Mouse (Mus musculus): ENCODE measurements around the gene Sugp1. TPM values are rescaled to one million over a fixed set of nuclear protein-coding genes. Genes with fewer than 3 reads are reported as not detected.
A peak's percentile ranks its signal among the peaks of the same experiment; 100 is the strongest.
"Not testable (repeated sequence)": the region's sequence is repeated elsewhere in the genome, so short reads cannot be mapped to it uniquely, and the experiment has no call there.

Sugp1 gene
- polyA plus RNA-seq, 1 experiment: 34.5 TPM

DNA sequence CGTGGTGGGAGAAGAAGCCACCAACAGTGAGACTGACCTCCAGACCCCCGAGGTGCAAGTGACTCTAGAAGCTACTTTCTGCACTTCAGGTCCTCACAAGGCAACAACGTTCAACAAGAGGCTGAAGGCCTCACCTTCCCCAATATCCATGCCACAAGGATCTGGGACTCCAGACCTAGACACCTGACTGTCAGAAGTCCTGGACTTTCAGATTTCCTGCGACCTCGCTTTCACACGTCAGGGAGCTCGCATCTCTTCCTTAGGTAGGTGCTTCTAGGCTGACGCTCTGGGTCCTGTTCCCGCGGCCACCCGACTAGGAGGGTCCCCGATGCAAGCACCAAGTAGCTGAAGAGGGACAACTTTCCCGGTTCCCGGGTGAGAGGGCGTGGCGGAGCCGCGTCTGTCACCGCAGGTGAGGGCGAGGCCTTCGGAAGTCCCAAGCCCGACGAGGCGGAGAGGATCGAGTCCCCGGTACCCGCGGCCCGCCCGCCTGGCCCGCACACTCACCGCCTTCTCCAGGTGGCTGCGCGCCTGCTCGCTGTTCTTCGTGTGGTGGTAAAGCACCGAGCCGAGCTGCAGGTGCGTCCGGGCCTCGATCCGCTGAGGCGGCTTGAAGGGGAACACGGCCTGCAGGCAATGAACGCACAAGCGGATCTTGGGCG, 597 bp upstream of the Sugp1 start:
- peak overlapping the region; percentile 65 for H3K4me3 ChIP-seq (ENCODE audit: insufficient read depth, low read length)
- H3K4me1 ChIP-seq (ENCODE audit: control insufficient read depth, insufficient read depth, low read length): peaks cover 10% of the 10 kb centered on the region
- H3K27ac ChIP-seq (ENCODE audit: insufficient read depth, low read length): peak overlapping the region; percentile 30; the same call in 1 of the 2 replicates
- TF ChIP-seq CTCF (IDR thresholded peaks at IDR 0.05; ENCODE audit: extremely low read depth, insufficient read depth, low read length) (no peak), POLR2A (IDR thresholded peaks at IDR 0.05; ENCODE audit: extremely low read depth, insufficient read depth, low read length) (no peak)

DNA sequence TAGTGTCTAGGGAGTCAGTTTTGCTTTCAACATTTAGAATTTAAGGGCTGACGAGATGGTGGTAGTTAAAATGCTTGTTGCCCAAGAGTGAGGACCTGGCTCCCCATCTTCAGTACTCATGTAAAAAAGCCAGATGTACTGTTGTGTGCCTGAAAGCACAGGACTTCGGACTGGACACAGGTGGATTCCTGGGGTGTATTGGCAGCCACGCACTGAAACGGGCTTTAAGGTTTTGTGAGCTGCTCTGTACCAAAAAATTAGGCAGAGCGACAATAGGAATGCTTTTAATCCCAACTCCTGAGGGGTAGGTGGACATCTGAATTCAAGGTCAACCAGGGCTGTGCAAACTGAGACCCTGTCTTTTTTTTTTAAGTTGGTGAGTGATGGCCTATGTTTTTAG, 1.4 kb downstream of the Sugp1 start:
- no peak overlapping the region for H3K27ac ChIP-seq (ENCODE audit: insufficient read depth, low read length)
- TF ChIP-seq POLR2A (IDR thresholded peaks at IDR 0.05; ENCODE audit: extremely low read depth, insufficient read depth, low read length) (no peak), CTCF (IDR thresholded peaks at IDR 0.05; ENCODE audit: extremely low read depth, insufficient read depth, low read length) (no peak)
- peaks cover 10% of the 10 kb centered on the region for H3K4me1 ChIP-seq (ENCODE audit: control insufficient read depth, insufficient read depth, low read length)
- peak overlapping the region; percentile 65; the same call in 1 of the 2 replicates for H3K4me3 ChIP-seq (ENCODE audit: insufficient read depth, low read length)

DNA sequence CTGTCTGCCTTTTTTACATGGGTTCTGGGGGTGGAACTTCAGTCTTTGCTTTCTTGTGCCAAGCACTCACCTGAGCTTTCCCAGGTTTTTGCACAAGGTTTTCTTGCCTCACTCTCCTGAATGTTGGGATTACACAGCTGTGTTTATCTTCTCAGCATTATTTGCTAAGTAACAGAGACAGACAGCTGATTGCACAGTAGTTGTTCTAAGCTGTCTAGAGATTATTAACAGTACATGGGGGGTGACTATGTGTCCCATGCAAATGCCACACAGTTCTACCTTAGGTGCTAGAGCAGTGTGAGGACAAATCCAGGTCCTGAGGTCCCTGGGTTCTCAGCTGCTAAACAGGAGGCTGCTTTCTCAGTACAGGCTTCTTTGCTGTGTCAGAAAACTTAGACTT, 7.0 kb downstream of the Sugp1 start:
- Histone ChIP-seq H3K27ac (ENCODE audit: insufficient read depth, low read length) (no peak overlapping the region), H3K4me3 (ENCODE audit: insufficient read depth, low read length) (no peak overlapping the region), H3K4me1 (ENCODE audit: control insufficient read depth, insufficient read depth, low read length) (no peaks in the 10 kb centered on the region)
- TF ChIP-seq POLR2A (IDR thresholded peaks at IDR 0.05; ENCODE audit: extremely low read depth, insufficient read depth, low read length): no peak
- TF ChIP-seq CTCF (IDR thresholded peaks at IDR 0.05; ENCODE audit: extremely low read depth, insufficient read depth, low read length): no peak

DNA sequence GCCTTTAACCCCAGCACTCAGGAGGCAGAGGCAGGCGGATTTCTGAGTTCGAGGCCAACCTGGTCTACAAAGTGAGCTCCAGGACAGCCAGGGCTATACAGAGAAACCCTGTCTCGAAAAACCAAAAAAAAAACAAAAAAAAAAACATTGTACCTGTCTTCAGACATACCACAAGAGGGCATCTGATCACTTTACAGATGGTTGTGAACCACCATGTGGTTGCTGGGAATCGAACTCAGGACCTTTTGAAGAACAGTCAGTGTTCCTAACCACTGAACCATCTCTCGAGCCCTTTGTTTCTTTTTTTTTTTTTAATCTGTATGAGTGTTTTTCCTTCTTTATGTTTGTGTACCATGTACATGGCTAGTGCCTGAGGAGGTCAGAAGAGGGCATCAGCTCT, 7.8 kb downstream of the Sugp1 start:
- not testable (repeated sequence) for H3K27ac ChIP-seq (ENCODE audit: insufficient read depth, low read length); H3K4me3 ChIP-seq (ENCODE audit: insufficient read depth, low read length); H3K4me1 ChIP-seq (ENCODE audit: control insufficient read depth, insufficient read depth, low read length)

DNA sequence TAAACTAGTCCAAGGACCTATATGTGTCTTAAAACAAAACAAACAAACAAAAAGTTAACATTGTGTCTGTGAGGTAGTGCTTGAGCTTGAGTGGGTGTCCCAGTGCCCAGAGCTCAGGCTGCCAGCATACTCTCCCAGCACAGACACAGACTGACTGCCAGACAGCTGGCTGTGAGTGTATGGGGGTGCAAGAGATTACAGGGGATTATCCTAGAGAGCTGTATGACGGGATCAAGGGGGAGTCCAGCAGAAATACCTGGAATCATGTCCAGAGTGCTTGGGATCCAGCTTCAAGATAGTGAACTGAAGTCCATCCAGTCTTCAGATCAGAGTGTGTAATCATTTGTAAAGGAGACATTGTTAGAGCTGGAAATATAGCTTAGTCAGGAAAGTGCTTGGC, 15.1 kb downstream of the Sugp1 start:
- no peak overlapping the region for H3K27ac ChIP-seq (ENCODE audit: insufficient read depth, low read length)
- no peak overlapping the region for H3K4me3 ChIP-seq (ENCODE audit: insufficient read depth, low read length)
- TF ChIP-seq POLR2A (IDR thresholded peaks at IDR 0.05; ENCODE audit: extremely low read depth, insufficient read depth, low read length) (no peak), CTCF (IDR thresholded peaks at IDR 0.05; ENCODE audit: extremely low read depth, insufficient read depth, low read length) (no peak)
- no peaks in the 10 kb centered on the region for H3K4me1 ChIP-seq (ENCODE audit: control insufficient read depth, insufficient read depth, low read length)

- no peaks in the 10 kb centered on the region for H3K4me1 ChIP-seq (ENCODE audit: control insufficient read depth, insufficient read depth, low read length)
- no peak overlapping the region for H3K27ac ChIP-seq (ENCODE audit: insufficient read depth, low read length)
- TF ChIP-seq CTCF (IDR thresholded peaks at IDR 0.05; ENCODE audit: extremely low read depth, insufficient read depth, low read length) (no peak), POLR2A (IDR thresholded peaks at IDR 0.05; ENCODE audit: extremely low read depth, insufficient read depth, low read length) (no peak)
- no peak overlapping the region for H3K4me3 ChIP-seq (ENCODE audit: insufficient read depth, low read length)
Observed at GRCm38 (mm10) chr8:70071836-70072440, 29.3 kb downstream of the Sugp1 start.

- TF ChIP-seq CTCF (IDR thresholded peaks at IDR 0.05; ENCODE audit: extremely low read depth, insufficient read depth, low read length) (no peak), POLR2A (IDR thresholded peaks at IDR 0.05; ENCODE audit: extremely low read depth, insufficient read depth, low read length) (0 out of 2 replicates have a peak, but pooled peaks have one; percentile 8)
- Histone ChIP-seq H3K4me1 (ENCODE audit: control insufficient read depth, insufficient read depth, low read length) (no peaks in the 10 kb centered on the region), H3K4me3 (ENCODE audit: insufficient read depth, low read length) (no peak within 1 kb of the TSS), H3K27ac (ENCODE audit: insufficient read depth, low read length) (no peak within 1 kb of the TSS)
Observed at GRCm38 (mm10) chr8:70072441-70073069, 29.9 kb downstream of the Sugp1 start, which contains the start of gene Tm6sf2. Gene Tm6sf2 (plus strand): TSS chr8:70072924.

GRCm38 (mm10) chr8:70073120-70073519, 30.5 kb downstream of the Sugp1 start:
- H3K27ac ChIP-seq (ENCODE audit: insufficient read depth, low read length): no peak overlapping the region
- H3K4me1 ChIP-seq (ENCODE audit: control insufficient read depth, insufficient read depth, low read length): no peaks in the 10 kb centered on the region
- H3K4me3 ChIP-seq (ENCODE audit: insufficient read depth, low read length): no peak overlapping the region
- TF ChIP-seq POLR2A (IDR thresholded peaks at IDR 0.05; ENCODE audit: extremely low read depth, insufficient read depth, low read length): 0 out of 2 replicates have a peak, but pooled peaks have one; percentile 1
- no peak for TF ChIP-seq CTCF (IDR thresholded peaks at IDR 0.05; ENCODE audit: extremely low read depth, insufficient read depth, low read length)

- Histone ChIP-seq H3K4me1 (ENCODE audit: control insufficient read depth, insufficient read depth, low read length) (no peaks in the 10 kb centered on the region), H3K27ac (ENCODE audit: insufficient read depth, low read length) (no peak overlapping the region), H3K4me3 (ENCODE audit: insufficient read depth, low read length) (no peak overlapping the region)
- TF ChIP-seq POLR2A (IDR thresholded peaks at IDR 0.05; ENCODE audit: extremely low read depth, insufficient read depth, low read length): no peak
- TF ChIP-seq CTCF (IDR thresholded peaks at IDR 0.05; ENCODE audit: extremely low read depth, insufficient read depth, low read length): no peak
Observed at GRCm38 (mm10) chr8:70073682-70074081, 31.1 kb downstream of the Sugp1 start.

GRCm38 (mm10) chr8:70081976-70082375, 39.4 kb downstream of the Sugp1 start:
- no peak overlapping the region for H3K27ac ChIP-seq (ENCODE audit: insufficient read depth, low read length)
- no peak overlapping the region for H3K4me3 ChIP-seq (ENCODE audit: insufficient read depth, low read length)
- TF ChIP-seq POLR2A (IDR thresholded peaks at IDR 0.05; ENCODE audit: extremely low read depth, insufficient read depth, low read length) (no peak), CTCF (IDR thresholded peaks at IDR 0.05; ENCODE audit: extremely low read depth, insufficient read depth, low read length) (no peak)
- no peaks in the 10 kb centered on the region for H3K4me1 ChIP-seq (ENCODE audit: control insufficient read depth, insufficient read depth, low read length)
